Comparison of ENCODE assay signal across 18 mouse cellular contexts in genomic region chr4:32434612-32435011, GRCm38 (mm10).
DNase-seq lines count a peak whose midpoint lies in the region; ATAC-seq lines count a peak whose summit lies in the region.
"Had no signal": no experiment of that assay in that cellular context is flagged by ENCODE, and none has a peak within 500 bp of the region (broad histone marks: within the 10 kb centered on the region; RNA-seq: fewer than 3 reads in every experiment).

No protein-coding gene starts in this region.

- peak; percentile 66 for ATAC-seq in granulocyte monocyte progenitor cell, adult 5-6 weeks (replicated peaks; ENCODE audit: poor library complexity, severe bottlenecking)
- no peak for ATAC-seq in activated CD4-positive, CD25-positive, alpha-beta regulatory T cell, adult 4 months
- no peak for ATAC-seq in frontal cortex, adult (ENCODE audit: low TSS enrichment)
- ATAC-seq: forebrain, embryonic 13.5 days; forebrain, embryonic 15.5 days; forebrain, postnatal 0 days had no signal

- peak; percentile 19 for DNase-seq in adipocyte (ENCODE audit: low spot score)
- peak; percentile 23 for DNase-seq in fat pad, adult 2 months (ENCODE audit: extremely low read depth, low read depth, low spot score)
- no peak for DNase-seq in frontal cortex, postnatal 25 days (ENCODE audit: low spot score in 2 of 2)
- DNase-seq: adrenal gland, adult 2 months; adrenal gland, postnatal 10 days; adrenal gland, postnatal 25 days; cerebellum, adult 11 months; cerebellum, adult 18-20 months; cerebellum, adult 8-10 months; cerebellum, adult 9-11 months; cerebellum, postnatal 14 days; embryo, embryonic 11 days; forebrain, postnatal 0 days had no signal

Comparison
In these comparisons a context has a peak if more than half of its experiments do, and no peak if none do; other contexts are left out.
1. DNase-seq: peak in adipocyte (single experiment) and fat pad, adult 2 months (single experiment); none in frontal cortex, postnatal 25 days (0 of 2).